Mouse (Mus musculus) embryonic fibroblast, embryonic 13.5 days (primary cell): ENCODE results near the gene Ccdc117.

Experiments
- CTCF ChIP-seq: IDR thresholded peaks from 2 replicates; pipeline ENCODE4 v1.5.1; 2011; ENCODE audit warnings: mild to moderate bottlenecking, control low read depth, low read length, moderate library complexity, borderline replicate concordance; ENCODE audit not compliant: insufficient read depth
- POLR2A ChIP-seq: IDR thresholded peaks from 2 replicates; pipeline ENCODE4 v1.6.1; 2011; ENCODE audit warnings: low read depth, mild to moderate bottlenecking, control low read depth, low read length, moderate library complexity

DNA sequence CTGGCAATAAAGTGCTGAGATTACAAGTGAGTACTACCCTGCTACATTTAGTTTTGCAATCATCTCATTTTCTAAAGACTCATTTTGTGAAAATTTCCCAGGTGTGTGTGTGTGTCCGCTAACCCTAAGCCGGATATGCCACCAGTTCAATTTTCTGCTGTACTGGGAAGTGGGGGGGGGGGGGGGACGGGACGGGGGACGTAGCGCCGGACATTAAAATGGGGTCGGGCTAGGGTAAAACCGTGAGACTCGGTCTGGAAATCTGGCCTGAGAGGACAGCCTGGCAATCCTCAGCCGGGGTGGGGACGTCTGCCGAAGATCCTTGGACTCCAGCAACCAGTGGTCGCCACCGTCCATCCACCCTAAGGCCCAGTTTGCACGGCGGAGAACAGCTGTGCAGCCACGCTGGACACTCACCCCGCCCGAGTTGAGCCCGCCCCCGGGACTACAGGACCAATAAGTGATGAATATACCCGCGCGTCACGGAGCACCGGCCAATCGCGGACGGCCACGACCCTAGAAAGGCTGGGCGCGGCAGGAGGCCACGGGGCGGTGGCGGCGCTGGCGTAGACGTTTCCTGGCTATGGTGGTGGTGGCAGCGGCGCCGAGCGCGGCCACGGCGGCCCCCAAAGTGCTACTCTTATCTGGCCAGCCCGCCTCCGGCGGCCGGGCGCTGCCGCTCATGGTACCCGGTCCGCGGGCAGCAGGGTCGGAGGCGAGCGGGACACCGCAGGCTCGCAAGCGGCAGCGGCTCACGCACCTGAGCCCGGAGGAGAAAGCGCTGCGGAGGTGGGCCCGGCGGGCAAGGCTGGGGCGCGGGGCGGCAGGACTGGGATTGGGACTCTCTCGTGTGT lies 21.3 kb downstream of the Ccdc117 start, which contains the start of gene Xbp1:
- TF ChIP-seq POLR2A = peak; percentile 88
- TF ChIP-seq CTCF = no peak
